Mouse (Mus musculus): ENCODE results near the gene Pde7b.

- TF ChIP-seq GABPA (IDR thresholded peaks at IDR 0.05; ENCODE audit: insufficient replicate concordance, low read depth, low read length) (no peak), CTCF (conservative IDR thresholded peaks at IDR 0.05 in 1 of 2, IDR thresholded peaks at IDR 0.05 in 1 of 2; ENCODE audit: low read depth in 2 of 2, low read length in 2 of 2) (no peak), POLR2A (IDR thresholded peaks at IDR 0.05; ENCODE audit: low read depth, low read length) (no peak), MEF2A (IDR thresholded peaks at IDR 0.05; ENCODE audit: borderline replicate concordance, low read depth, low read length) (no peak), RAD21 (IDR thresholded peaks at IDR 0.05; ENCODE audit: low read depth, low read length) (no peak), MAFK (IDR thresholded peaks at IDR 0.05; ENCODE audit: insufficient replicate concordance, low read length) (no peak), UBTF (IDR thresholded peaks at IDR 0.05; ENCODE audit: low read depth, low read length) (no peak), EP300 (IDR thresholded peaks at IDR 0.05; ENCODE audit: low read length) (no peak)
Observed at GRCm38 (mm10) chr10:20659718-20660117, 65.2 kb downstream of the Pde7b start.

Data from CH12.LX (cell line).